Mouse (Mus musculus) retina, adult 2 months (tissue): ENCODE measurements around the gene Cpa1.

Experiments
- DNase-seq: peaks from one replicate; pipeline ENCODE4 v3.0.0-alpha.2; 2012; ENCODE audit warnings: low read depth, low spot score

Gene Cpa1

DNA sequence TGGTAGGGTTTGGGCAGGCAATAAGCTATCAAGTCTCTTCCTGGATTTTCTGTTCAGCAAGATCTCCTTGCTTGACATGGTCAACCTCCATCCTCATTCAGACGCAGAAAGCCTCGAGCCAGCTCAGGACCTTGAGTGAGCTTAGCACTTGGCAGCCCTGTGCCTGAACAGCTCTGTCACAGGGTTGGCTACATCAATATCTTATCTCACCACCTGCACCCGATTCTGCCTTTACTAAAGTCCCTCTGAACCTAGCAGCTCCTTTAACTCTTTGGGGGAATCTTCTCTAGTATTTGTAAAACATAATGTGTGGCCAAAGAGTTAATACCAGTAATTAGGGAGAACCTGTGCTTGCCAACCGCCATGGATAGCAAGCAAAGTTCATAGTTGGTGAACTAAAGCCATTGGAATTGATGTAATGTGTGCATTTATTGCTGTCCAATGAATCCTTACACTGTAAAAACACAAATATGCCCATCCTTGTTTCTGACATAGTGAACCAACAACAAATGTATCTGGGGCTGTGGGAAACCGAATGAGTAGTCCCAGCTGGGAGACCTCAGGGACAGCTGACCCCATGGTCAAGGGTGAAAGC is at the start of gene Cpa1:
TSS of gene Cpa1 (plus strand) at position 545 of the 595 bp plus-strand sequence.
- DNase-seq: no peak

DNA sequence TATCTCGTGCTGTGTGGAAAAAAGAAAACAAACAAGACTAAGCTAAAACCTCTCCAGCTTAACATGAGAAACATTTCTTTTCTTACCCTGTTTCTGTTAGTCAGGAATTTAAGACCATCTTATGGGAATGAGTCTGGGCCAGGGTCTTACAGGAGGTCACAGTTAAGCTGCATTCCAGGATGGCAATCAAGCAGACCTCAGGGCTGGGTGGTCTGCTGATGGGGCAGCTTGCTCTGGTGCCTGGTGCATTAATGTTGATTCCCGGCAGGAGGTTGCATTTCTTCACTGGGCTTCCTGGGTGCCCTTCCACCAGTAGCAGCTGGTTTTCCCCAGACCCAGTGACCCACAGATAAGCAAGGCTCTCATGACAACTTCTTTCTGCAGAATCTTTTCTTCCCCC is 49.2 kb upstream of the Cpa1 start:
- no peak for DNase-seq

DNA sequence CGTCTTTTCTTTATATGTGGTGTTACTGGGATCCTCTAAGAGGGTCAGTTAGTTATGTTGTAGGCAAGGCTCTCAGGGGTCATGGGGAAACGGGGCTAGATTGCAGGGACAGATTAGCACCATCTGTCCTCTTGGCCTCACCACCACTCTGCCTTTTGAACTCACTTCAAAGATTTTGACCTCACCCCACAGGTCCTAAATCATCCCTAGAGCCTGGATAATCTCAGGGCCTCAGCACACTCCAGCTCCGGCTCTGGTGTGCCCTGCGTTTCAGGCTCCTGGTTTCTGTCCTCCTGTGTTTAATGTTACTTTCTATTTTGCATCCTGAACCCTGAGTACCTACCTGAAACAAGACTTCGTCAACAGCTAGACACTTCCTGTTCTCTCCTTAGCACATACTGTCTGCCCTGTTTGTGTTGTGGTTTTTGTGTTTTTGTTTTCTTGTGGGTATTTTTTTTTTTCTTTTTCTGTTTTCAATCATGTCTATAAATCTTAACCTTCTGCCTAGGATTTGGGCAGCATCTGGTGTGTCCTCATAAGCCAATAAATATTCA is 47.1 kb upstream of the Cpa1 start:
- DNase-seq: no peak

DNA sequence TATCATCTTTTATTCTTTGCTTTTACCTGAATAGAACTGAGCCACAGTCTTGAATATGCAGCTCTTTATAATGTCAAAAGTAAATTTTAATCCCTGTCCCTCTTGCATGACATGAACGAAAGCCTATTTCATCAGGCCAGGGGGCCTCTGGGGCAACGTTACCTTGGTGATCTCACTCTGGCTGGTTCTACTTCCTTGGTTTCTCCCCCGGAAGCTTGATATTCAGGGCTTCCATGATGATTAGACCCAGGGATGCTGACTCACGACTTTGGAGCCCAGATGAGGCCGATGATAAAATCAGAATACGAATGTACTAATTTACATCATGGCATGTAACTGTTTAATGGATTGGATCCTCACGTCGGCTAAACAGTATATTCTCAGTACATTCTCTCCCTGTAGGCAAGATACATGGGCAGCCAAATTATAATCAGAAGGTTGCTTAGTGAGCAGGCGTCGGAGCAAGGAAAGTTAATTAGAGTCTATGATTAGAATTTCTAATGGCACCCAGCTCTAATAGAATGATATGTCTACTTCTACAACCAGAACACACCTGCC is 46.5 kb upstream of the Cpa1 start:
- no peak for DNase-seq

DNA sequence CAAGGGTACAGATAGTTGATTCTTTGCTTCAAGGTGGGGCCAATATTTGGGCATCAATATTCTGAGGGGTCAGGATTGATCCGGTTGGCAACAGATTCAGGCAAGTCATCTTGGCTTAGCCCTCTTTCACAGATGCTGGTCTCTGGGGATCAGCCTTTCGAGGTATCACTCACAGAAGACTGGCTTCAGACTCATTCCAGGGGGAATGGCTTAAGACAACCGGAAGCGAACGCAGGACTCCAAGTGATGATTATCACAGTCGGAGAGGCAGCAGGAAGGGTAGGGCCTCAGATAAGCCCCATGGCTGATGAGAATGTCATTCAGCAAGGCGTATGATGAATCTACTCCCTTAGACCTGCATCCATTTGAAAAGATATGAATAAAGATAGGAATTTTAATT is 44.7 kb upstream of the Cpa1 start:
- no peak for DNase-seq

DNA sequence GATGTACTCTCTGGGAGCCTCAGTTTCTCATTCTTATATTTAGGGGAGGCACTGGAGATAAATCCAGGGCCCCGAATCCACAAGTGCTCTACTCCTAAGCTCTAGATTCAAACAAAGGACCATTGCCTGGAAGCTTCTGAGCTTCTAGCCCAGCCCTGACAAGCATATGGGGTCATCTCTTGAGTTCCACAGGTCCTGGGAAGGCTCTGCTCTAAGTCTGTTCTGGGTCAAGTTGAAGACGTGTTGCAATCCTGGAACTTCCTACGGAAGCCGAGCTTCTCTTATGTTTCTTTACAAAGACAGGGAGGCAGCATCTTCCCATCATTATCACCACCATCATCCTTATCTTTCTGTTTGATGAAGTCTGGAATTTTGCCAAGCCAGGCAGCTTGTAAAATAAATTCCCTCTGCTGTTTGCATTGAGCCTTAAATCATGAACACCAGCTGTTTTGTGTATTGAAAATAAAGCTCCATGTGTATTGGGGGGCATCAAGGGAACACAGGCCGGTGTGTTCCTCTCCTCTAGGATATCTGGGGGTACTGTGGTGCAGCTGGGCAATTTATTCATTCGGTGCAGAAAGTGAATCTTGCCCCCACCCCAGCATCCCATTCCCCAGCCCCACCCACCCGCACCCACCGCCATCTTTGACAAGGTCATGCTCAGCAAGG is 42.7 kb upstream of the Cpa1 start:
- DNase-seq: no peak

DNA sequence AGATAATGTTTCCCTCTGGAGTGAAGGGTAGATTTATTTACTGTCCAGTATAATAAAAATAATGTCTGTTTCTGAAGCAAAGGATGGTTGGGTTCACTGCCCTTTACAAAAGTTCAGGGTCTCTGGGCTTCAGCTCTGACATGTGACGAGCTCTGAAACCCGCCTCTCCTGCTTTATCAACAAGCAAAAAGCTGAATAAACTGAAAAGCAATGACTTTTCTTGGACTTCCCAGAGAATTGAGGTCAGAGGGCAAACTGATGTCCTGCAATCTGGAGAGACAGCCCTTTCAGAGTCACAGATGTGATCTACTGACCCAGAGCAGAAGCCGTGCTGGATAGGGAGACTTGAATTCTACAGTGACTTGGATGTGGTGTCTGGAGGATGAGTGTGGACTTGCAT is 39.0 kb upstream of the Cpa1 start:
- DNase-seq: no peak

DNA sequence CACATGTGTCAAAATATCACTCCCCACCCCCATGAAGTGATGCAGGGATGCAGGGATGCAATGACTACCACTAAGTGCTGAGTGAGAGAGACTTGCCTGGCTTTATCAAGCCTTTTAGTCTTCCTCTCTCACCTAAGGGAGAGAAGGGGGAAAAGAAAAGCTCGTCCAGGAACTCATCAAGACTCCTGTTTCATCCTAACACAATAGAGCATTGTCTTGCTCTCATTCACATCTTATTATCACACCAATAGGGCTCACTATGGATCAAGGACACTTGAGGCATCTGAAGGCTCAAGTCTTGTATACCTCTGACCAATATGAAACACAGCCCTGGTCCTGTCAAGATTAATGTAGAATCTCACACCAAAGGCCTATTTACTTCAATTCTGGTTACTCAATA is 38.0 kb upstream of the Cpa1 start:
- no peak for DNase-seq

DNA sequence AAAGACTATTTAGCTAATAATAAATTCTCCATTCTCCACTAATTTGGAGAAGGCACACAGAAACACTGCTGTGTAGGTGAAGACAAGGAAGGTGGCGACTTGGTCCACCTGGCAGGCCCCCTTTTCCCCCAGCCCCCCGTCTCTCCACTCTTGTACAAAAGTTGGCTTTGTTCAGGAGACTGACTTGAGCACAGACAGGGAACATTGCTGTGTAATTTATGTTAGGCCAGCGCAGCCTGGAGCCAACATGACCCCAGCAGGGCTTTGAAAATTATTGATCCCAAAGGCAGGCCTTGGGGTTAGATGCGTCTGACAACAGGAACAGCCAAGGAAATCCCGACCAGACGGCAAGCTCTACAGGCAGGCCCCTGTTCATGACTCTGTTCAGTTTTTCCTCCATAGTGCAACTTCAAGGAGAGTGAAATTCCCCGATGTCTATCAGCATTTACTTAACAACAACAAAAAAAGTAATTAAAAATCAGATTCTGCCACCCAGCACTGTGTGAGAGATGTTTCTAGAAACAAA is 34.6 kb upstream of the Cpa1 start:
- no peak for DNase-seq

DNA sequence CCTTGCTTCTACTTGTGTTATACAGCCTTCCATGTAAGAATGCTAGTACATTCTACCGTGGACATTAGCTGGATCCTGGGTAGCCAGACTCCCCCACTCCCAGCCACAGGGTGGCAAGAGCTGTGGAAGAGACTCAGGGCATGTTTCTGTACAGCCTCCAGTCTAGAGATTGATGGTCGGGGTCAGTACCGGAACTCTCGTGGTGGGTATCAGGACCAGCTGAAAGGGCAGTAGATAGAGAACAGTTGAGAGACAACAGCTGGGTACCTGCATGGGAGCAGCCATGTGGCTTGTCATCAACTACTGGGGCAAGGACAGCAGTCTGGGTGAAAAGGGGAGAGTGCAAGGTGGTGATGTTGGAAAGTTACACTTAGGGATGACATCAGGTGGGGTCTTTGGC is 33.9 kb upstream of the Cpa1 start:
- DNase-seq: no peak

DNA sequence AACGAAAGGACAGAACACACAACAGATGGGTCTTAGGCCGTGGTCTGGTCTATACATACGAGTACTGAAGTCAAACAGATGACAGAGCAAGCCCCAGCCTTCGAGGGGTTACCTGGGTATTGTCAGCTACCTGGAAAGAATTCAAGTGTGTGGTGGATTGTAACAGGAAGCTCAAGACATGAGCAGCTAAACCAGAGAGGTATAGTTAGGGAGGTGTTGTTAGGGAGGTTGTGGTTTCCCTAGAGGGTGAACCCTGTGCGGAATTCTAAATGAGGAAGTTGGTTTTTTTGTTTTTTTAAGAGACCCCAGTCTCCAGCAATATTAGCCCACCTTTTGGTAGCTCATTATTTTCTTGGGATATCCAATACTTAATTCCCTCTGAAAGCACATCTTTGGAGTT is 33.3 kb upstream of the Cpa1 start:
- DNase-seq: no peak

DNA sequence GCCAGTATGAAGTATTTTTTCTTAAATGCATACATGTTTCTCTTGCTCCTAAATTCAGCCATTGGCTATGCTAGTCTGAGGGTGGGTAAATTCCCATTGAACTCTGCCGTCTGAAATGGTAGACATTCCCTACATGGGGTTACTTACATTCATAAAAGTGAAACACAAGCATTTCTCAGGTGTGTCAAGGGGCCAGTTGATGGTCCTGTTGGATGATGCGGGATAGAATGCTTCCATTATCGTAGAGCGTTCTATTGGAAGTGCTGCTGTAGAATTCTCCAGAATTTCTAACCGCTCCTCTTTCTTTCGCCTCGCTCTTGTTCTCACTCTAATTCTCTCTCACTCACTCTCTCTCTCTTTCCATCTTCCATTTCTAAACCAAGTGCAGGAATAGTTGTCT is 28.3 kb upstream of the Cpa1 start, which contains the start of gene Cpa5:
TSS of gene Cpa5 (plus strand) at position 301 of the 400 bp plus-strand sequence.
- DNase-seq: no peak

DNA sequence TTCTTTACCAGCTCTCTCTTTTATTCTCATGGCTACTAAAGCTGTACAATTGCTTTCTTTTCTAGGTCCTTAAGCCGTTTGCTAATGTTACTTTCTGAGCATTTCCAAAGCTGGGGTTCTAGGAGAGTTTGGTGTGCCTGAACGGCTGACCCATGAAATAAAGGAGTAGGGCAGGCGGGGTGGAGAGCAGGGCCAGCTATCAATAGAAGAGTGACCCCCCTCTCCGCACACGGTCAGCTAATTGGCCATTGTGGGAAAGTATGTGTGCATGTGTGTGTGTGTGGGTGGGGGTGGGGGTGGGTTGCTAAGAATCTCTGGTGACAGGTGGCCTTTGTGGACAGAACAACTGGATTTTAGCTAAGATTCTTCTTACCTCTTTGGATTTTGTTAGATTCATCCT is 27.8 kb upstream of the Cpa1 start:
- DNase-seq: no peak

DNA sequence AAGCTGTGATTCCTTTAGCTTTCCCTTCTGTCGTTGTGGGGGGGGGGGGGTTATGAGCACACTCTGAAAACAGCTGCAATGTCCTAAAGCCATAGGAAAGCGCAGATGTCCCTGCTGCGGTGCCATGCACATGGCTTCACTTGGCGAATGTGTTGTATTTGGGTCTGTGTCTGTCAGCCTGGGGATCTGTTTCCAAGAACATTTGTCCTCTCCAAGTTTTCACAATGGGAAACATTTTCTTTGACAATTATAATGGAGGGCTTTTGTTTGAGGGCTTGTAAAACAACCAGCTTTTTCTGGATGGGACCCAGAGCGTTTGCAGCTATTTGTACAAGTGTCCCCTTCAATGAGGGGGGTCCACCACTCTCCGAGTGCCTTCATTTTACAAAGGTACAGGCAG is 24.8 kb upstream of the Cpa1 start:
- DNase-seq: no peak

DNA sequence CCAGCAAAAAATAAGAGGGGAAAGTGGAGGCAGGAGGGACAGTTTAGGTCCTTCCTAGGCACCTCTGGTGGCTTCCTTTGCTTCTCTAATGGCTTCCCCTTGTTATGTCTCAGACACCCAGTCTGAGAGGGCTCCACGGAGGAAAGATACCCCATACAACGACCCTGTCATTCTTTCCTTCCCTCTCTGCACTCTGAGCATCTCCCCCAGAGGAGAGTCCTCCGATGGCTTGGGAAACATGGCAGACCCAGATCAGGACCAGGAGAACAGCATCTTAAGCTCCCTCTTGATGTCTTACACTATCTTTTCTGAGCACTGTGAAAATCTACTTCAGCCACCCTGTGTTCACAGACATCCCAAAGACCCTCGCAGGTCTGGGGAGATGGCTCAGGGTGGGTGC is 23.3 kb upstream of the Cpa1 start:
- DNase-seq: no peak

DNA sequence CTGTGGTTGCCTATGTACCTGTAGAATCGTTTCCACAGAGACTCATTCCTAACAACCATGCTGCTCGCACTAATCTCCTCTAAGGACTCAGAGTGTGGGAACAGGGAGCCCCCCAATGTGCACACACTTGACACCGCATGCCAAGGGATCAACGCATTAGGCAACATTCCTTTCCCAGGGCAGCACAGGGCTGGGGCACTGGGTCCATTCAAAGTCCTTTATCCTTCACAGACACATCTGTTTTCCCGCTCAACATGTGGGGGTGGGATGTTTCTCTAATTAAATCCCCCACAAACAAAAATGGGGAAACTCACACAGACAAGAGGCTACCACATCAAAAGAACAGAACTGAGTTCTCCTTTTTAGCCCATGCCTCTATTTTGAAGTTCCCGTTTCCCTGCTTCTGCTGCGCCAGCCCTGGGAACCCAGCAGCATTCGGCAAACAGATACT is 22.5 kb upstream of the Cpa1 start:
- DNase-seq: no peak

DNA sequence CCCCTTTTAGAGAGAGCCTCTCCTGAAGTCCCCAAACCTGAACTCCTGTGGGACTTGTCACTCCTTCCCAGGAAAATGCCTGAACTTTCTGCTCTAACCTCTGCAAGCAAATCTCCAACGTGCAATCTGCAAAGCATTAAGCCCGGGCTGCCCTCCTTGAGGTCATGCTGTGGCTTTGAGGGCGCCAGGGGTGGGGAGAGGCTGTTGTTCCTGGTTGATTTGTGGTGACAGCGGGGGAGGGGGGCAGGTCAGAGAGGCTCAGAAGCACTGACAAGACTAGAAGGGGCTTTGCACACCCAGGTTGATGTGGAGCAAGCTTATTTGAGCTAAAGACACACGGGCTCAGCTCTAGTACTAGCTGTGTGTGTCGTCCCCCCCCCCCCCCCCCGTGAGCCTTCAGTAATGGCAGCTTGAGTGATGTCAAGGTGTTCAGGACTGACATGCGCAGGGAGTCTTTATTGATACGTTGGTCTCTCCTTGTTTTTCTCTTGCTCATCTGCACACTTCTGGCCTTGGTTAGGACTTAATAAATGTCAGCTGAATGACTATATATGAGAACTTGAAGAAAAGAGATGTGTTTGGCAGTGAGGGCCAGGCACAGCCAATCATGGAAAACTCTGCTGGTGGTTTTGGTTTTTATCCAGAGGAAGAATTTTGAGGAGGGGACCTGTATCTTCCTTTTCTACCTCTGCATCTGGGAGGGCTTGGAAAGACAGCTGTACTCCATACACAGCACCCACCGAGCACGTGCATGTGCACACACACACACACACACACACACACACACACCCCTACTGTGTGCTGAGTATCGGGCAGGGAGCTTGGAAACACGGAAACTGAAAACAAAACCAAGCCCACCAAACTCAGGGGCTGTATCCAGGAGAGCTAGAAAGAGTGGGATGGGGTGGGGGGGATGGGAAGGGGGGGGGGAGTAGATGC is 21.7 kb upstream of the Cpa1 start:
- no peak for DNase-seq

DNA sequence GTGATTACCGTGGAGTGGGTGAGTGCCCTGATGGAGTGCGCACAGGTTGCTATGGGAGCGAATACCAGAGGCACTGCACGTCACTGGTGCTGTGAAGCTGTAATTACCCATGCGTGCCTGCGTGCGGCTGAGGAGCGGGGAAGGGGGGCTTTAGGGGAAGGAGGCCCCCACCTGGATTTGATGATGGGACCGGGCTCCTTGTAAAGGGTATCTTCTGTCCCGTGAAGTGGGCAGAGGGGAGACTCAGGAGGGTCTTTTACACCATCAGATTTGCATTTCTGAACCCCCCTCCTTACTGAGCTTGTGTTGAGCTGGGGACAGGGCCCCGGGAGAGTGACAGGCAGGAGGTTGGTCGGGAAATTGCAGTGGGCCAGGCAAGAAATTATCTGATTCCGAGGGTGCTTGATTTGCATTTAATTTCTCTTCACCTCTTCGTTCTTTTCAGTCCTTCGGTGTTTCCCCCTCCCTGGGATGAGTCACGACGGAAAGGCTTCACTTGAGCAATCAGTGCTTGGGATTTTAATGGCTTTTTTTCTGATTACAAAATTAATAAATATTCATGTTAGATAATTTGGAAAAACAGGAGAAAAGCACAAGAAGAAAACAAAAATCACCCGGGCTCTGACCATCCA is 20.9 kb upstream of the Cpa1 start:
- DNase-seq: no peak

DNA sequence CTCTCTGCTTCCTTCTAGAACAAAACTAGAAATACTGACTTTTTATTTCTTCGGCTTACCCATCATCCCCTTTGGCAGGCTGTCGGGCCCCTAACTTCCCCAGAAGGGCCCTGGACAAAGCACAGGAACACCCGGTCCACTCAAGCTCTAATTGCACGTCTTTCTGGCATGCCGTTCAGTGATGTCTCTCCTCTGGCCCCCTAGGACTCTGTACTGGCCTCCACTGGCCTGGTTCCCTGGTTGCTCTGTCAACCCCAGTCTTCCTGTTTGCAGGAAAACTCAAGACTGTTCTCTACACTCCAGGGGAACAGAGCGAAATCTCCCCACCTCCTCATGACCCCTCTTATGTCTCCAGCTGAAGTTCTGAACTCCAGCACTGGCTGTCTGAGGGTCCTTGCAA is 20.3 kb upstream of the Cpa1 start:
- DNase-seq: no peak

DNA sequence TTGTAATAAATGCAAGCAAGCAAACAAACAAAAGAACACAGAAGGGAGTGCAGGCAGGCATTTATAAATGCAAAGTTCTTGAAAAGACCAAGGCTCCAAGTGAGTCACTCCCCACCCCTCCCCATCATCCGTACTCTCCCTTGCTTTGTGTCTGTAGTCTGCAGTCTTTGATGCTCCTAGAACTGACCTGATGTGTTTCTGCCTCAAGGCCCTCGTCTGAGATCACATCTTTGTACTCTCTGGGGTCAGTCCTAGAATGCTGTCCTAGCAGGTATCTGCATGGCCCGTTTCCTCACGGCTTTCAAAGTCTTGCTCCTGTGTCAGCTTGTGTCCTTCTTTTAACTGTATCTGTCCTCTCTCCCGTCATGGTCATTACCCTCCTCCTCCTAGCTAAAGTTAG is 19.4 kb upstream of the Cpa1 start:
- no peak for DNase-seq

DNA sequence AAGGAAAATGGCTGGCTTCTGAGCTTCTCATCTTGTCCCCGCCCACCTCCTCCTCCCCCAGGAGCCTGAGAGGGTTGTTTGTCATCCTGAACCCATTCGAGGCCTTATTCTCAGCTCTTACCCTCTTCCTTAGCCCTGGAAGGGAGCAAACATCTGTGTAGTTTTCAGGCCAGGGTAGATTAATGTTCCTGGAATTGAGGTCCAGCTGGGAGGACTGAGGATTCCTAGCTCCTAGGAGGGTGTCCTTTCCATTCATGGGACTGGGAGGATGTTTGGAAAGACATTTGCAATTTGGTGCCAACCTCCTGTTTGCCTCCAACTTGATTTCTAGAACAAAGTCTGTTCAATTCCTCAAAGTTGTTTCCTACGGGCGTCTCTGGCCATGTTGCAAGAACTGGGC is 18.4 kb upstream of the Cpa1 start:
- DNase-seq: no peak
